Mouse (Mus musculus) ES-Bruce4 (cell line): ENCODE measurements around the gene Syt16.

Experiments used
- CTCF ChIP-seq: IDR thresholded peaks from one replicate; pipeline ENCODE4 v1.8.1; 2011; ENCODE audit warnings: low read depth, low read length
- POLR2A ChIP-seq: IDR thresholded peaks from one replicate; pipeline ENCODE4 v1.8.1; 2011; ENCODE audit warnings: low read length; ENCODE audit not compliant: insufficient read depth

- TF ChIP-seq CTCF (no peak), POLR2A (no peak)
Measured at GRCm38 (mm10) chr12:74092546-74092945, 95.1 kb downstream of the Syt16 start.
